Mouse (Mus musculus) lung, adult 18-20 months (tissue): ENCODE data around the gene Kif17.

ENCODE experiments used
- DNase-seq, 2 experiments: peaks; one replicate each; pipeline ENCODE4 v3.0.0; 2022; ENCODE audit warnings: mixed read lengths in 2 of 2

Gene Kif17

DNA sequence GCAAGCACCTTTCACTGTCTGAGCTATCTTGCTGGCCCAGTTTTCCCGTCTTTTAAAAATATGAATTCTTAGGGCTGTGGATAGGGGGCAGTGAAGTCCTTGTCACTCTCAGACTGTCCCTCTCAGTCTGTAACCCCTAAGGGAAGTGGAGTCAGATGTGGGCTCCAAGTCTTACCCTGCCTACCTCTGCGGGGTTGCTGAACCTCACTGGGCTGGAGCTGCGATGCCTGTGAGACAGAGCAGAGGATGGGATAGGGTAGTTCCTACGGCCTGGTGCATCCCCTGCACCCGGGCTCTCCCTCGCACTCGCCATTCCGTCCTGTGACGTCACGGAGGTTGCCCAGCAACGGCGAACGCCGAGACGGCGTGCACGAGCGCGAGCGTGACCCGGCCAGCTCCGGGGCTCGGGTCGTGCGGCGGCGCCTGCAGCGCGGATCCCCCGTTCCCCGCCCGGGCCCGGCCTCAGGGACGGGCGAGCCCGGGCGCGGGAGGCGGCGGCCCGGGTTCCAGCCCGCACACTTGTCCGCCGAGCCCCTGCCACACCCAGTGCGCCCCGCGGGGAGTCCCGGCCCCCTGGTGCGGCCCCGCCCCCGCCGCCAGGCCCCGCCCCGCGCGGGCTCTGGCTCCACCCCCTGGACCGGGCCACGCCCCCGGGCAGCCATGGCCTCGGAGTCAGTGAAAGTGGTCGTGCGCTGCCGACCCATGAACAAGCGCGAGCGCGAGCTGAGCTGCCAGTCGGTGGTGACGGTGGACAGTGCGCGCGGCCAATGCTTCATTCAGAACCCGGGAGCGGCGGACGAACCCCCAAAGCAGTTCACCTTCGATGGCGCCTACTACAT is 11.8 kb downstream of the Kif17 start:
- peak; percentile 84 to 86 for DNase-seq

DNA sequence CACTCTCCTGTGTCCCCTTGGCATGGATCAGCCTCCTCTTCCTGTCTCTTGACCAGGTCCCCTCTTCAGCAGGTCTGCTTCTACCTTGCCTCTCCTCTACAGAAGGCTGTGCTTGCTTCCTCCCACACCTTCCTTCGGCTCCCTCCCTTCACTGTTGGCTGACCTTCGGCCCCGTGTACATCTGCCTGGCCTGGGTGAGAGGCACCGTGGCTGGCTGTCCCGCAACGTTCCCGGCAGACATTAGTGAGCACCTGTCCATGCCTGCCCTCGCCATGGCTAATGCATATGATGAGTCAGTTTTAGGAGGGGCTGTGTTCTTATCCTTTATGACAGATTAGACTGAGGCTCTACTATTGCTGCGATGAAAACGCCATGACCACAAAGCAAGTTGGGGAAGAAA is 17.6 kb downstream of the Kif17 start:
- no peak for DNase-seq

- peak; percentile 47 to 55 for DNase-seq
These were observed 22.1 kb downstream of the Kif17 start for GRCm38 (mm10) chr4:138272011-138272997.

DNA sequence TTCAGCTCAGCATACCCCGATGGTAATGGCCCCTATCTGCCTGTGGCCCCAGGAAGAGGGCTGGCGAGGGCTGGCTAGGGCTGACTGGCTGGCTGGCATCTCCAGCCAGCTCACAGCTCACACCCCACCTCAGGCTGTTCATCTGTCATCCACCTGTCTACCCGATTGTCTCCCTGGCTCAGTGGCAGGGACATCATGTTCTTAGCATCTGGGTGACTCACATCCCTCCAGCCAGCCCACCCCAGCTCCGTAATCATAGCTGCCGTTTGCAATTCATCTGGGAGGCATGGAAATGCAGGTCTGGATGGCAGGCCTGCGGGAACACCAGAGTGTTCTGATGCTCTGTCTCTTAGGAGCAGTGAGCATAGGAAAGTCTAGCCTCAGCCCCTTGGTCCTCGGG is 28.1 kb downstream of the Kif17 start:
- DNase-seq, result no peak

DNA sequence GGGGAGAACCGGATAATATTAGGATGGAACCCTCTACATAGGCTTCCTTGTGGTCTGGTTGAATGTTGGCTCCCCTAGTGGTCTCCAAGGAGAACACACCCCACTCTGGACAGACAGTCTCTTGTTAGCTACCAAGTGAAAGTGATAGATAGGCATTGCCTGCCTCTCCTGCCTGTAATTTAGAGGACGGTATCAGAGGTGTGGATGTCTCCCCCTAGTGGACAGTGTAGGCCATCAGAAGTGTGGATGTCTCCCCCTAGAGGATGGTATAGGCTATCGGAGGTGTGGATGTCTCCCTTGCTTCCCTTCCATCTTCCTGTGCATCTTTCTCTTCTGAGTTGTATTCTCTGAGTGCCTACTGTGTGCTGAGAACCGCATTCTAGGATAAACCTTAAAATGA is 32.6 kb downstream of the Kif17 start:
- DNase-seq, result peak; percentile 60 to 68

DNA sequence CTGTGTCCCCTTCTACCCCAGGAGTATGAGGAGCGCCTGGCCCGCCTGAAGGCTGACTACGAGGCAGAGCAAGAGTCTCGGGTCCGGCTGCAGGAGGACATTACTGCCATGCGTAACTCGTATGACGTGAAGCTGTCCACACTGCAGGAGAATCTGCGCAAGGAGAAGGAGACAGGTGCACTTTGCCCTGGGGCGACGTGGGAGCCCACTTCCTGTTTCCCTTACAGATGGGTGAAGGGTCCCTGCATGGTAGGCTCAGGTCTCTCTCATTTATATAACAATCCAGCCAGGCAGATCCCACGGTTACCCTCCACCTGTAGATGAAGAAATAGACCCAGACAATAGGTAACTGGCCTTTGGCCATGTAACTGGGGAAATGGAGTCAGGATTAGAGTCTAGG is 36.2 kb downstream of the Kif17 start:
- no peak for DNase-seq

- no peak for DNase-seq
These were observed 38.5 kb downstream of the Kif17 start for GRCm38 (mm10) chr4:138288691-138289090.

- no peak for DNase-seq
These were observed 41.8 kb downstream of the Kif17 start for GRCm38 (mm10) chr4:138292028-138292427.

DNA sequence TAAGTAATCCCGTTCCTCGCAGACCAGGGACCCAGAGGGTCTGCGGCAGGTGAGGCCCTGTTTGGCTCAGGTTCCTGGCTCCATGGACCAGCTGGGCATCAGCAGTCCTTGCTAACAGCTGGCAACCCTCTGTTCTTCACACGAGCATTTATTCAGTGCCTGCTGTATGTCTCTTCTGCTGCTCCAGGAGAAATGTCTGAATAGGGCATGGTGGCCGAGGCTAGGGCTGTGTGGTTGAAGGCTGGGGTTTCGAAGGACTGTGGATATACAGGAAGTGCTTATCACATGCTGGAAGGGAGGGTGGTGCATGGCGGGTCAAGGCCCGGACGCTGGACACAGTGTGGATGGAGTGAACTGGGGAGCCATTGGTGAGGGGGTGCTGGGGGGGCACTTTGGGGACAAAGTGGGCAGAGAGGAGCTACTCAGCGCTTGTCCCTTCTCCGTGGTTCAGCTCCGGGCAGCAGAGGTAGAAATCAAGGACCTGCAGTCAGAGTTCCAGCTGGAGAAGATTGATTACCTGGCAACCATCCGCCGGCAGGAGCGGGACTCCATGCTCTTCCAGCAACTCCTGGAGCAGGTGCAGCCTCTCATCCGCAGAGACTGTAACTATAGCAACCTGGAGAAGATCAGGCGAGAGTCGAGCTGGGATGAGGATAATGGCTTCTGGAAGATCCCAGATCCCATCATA is 43.2 kb downstream of the Kif17 start:
- DNase-seq, result no peak

- no peak for DNase-seq
These were observed 43.8 kb downstream of the Kif17 start for GRCm38 (mm10) chr4:138293949-138294550.

DNA sequence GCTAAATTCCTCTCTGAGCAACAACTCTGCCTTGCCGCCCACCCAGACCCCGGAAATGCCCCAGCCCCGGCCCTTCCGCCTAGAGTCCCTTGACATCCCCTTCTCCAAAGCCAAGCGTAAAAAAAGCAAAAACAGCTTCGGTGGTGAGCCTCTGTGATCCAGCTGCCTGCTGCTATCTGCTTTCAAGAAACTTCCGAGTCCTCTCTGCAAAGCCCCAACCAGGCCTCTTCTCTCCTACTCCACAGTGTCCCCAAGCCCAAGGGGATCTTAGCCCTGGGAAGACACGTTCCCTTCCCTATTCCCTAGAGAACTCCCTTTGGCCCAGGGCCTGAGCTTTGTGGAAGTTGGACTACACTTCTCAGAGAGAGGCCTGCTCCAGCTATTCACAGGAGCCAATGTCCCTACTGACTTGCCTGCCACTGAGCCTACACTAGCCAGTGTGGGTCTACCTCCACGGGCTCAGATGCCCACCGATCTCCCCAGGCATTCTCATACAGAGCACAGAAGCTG is 51.1 kb downstream of the Kif17 start:
- no peak for DNase-seq

DNA sequence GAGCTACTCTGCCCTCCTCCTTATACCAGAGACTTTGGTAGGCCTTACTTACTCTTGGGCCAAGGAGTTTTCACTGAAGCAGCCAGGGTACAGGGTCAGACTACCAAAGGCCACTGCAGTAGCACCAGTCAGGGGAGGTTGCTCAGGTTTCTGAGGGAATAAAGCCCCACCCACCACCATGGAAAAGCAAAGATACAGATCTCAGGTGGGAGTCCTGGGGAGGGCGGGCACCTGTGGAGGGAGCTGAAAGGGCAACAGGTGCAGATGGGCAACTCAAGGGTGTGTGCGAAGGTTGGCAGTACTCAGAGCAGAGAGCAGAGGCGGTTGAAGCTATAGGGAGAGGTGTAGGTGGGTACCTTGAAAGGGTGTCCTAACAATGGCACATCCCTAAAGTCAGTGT is 52.8 kb downstream of the Kif17 start:
- no peak for DNase-seq

DNA sequence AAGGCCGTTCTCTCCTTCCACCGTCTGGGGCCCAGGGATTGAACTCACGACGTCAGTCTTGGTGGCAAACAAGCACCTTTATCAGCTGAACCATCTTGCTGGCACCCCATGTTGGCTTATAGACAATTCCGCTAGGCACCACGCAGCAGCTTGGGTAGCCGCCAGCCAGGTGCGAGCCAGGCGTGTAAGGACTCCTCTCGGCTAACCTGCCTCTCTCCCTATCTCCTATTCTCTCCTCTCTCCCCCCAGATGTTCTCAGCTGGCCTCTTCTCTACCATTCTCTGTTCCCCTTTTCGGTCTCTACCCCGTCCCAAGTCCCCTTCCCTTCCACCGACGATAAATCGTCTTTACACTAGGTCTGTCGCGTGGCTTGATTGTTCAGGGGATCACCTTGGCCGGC is 53.5 kb downstream of the Kif17 start:
- no peak for DNase-seq

DNA sequence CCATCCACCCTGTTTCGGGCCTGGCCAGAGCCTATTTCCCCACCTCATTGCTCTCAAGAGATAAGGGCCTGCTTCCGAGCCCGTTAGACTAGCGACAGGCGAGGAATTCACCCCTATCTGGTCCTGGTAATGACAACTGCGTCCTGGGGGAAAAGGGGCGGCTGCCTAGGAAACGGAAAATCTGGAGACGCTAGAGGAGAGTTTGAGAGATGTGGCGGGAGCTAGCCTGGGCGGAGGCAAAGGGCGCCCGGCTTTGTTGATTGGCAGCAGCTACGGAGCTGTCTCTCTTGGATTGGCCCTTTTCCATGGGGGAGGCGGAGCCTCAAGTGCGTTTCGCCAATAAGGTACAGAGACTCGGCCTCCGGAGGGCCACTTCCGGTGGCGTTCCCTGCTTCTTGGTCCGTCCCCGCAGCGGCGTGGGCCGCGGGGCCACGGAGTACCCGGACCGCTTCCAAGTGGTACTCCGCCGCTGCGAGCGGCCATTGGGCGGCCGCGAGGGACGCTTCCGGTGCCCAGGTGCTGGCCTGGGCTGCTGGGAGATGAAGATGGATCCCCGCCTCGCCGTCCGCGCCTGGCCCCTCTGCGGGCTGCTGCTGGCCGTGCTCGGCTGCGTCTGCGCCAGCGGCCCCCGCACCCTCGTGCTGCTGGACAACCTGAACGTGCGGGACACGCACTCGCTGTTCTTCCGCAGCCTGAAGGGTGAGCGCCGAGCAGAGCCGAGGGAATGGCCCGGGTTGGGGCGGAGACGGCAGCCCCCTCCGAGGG is 54.3 kb downstream of the Kif17 start, which contains the start of gene Ddost:
Gene Ddost (plus strand): TSS at position 391 of the 765 bp plus-strand sequence.
- DNase-seq, result peak; percentile 99

DNA sequence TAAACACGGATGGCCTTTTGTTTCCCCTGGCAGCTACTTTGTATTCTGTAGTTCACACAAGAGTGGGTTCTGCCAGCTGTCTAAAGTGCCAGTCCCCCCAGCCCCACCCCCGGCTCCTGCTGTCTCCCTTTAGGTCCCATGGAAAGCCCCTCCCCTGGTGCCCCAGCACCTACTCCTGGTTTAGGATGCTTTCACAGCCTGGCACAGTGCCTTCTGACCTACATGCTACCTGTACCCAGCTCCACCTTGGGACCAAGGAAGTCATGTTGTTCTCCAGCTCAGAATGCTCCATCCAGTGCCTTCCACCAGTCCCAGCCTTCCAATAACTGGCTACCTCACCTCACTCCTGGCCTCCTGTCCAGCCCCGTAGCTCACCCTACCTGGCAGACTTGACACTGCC is 56.8 kb downstream of the Kif17 start:
- DNase-seq, result no peak

DNA sequence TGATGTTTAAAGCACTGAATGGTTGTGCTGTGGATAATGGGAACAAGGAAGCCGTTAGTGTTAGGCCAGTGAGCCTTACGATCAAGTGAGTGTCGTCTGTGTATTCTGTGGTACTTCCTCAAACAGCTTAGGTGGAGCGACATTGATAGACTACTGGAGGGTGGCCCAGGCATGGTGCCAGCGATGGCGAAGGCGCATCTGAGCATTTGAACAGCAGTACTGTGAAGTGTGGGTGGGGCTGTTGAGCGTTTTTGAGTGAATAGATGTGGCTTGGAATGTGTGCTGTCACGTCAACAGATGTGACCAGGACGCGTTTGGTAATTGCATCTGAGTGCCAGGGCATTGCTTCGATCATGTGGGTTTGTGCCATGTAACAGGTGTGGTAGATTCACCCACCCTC is 57.5 kb downstream of the Kif17 start:
- DNase-seq, result no peak

DNA sequence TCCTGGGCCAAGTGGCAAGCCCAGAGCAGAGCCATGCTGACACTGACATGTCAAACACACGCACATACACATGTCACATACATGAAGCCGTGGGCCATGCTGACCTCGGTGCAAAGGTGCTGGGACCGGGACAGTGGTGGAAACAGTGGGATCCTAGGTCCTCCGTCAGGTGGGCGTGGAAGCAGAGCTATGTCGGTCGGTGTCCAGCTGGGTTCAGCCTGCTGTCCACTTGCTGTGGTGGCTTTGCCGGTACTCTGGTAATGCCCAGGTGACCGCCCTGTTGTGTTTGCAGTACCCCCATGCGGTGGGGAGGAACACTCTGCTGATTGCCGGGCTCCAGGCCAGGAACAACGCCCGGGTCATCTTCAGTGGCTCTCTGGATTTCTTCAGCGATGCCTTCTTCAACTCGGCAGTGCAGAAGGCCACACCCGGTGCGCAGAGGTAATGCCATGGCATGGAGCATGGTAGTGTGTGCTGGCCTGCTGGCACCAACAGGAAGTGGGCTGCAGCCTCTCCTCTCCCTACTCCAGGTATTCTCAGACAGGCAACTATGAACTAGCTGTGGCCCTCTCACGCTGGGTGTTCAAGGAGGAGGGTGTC is 60.2 kb downstream of the Kif17 start:
- no peak for DNase-seq

DNA sequence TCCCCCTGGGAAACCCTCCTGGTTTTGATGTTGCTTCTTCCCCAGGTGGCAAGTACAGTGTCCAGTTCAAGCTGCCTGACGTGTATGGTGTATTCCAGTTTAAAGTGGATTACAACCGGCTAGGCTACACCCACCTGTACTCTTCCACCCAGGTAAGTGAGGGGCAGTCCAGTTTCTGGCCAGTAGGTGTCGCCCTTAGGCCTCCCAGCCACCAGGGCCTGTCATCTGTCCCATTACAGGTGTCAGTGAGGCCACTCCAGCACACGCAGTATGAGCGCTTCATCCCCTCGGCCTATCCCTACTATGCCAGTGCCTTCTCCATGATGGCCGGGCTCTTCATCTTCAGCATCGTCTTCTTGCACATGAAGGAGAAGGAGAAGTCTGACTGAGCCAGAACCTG is 61.4 kb downstream of the Kif17 start:
- peak; percentile 50 to 64 for DNase-seq

GRCm38 (mm10) chr4:138312105-138312504 is 61.9 kb downstream of the Kif17 start:
- no peak for DNase-seq

- no peak for DNase-seq
These were observed 62.8 kb downstream of the Kif17 start for GRCm38 (mm10) chr4:138313021-138313420.

GRCm38 (mm10) chr4:138313795-138314194 is 63.6 kb downstream of the Kif17 start:
- DNase-seq, result no peak
